Mouse (Mus musculus) gastrocnemius, postnatal 10 days (tissue): Measurements from ENCODE around the gene Atic. TPM values are rescaled to one million over a fixed set of nuclear protein-coding genes. Genes with fewer than 3 reads are reported as not detected.

Experiments used
- DNase-seq: peaks from one replicate; pipeline ENCODE4 v3.0.0; 2021; ENCODE audit warnings: mixed read lengths
- long read RNA-seq, 2 experiments: library from polyadenylated mRNA; stranded (forward); transcript quantifications; one replicate each; pipeline ENCODE4 v2.0.0; 2021
- total RNA-seq, 2 experiments: library from RNA; stranded (reverse); gene quantifications; 2 replicates each; pipeline ENCODE4 v1.2.3; 2021

The Atic gene
- 10 to 100 TPM; 27.9 to 29.8 TPM for total RNA-seq
- long read RNA-seq, experiment 1, transcript Atic-201 (16 exons, 2,845 nt), result major isoform, 13 of 15 reads
- long read RNA-seq, experiment 1, partial matches to known transcripts, result 1 of 15 reads
- long read RNA-seq, experiment 1, other reads (novel, unspliced or antisense), result 1 of 15 reads
- long read RNA-seq, experiment 2, transcript Atic-201 (16 exons, 2,845 nt), result major isoform, 16 of 21 reads
- long read RNA-seq, experiment 2, partial matches to known transcripts, result 3 of 21 reads
- long read RNA-seq, experiment 2, other reads (novel, unspliced or antisense), result 2 of 21 reads

DNA sequence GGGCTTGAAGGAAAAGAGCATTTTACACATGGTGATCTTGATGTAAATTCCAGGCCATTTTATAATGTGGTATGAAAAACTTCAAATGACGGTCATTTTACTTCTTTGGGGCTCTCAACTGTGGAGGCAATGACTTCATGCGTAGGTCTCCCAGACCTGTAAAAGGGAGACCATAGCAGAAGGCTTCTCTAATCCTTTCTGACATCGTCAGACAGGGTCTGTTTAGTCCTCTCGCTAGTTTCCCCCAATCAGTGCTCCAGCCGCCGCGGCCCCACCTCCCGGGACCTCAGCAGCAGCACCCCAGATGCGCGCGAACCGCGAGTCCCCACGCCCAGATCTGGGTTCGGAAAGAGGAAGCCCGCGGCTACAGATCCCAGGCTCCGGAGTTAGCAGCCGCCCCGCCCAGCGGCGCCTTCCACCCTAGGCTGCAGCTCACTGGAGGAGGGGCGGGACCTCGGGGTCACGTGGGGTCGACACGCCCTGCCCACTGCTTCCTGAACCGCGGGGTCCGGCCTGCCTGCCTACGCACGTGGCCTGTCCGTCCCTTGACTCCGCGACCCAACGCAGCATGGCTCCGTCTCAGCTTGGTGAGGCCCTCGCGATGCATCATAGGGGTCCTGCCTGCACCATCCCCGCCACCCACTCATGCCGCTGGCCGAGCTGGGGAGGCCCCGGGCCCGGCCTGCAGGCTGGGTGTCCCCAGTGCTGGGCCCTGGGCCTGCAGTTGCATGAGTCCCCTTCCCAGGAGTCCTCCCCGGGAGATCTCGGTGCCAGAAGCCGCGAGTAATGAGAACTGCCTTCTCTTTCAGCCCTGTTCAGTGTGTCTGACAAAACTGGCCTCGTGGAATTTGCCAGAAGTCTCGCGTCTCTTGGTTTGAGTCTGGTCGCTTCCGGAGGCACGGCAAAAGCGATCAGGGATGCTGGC lies at the start of gene Atic:
Gene Atic (plus strand): TSS at position 463 of the 925 bp plus-strand sequence.
- DNase-seq, result peak; percentile 89

DNA sequence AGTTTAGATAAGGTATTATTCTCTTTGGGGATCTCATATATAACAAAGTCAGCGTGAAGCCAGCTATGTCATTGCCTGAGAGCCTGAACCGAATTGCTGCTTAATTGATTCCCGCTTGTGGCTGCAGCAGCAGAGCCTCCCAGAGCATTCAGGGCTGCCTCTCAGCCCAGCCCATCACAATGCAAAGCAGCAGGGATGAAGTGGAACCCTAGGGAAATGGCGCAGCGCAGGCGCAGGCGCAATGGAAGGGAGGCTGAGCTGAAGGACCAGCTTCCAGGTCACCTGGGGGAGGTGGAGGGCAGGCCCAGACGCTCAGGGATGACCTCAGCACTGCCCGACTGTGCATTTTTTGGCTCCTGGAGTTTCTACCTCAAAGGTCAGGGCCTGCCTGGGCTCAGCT lies 49.7 kb upstream of the Atic start:
- DNase-seq, result no peak

DNA sequence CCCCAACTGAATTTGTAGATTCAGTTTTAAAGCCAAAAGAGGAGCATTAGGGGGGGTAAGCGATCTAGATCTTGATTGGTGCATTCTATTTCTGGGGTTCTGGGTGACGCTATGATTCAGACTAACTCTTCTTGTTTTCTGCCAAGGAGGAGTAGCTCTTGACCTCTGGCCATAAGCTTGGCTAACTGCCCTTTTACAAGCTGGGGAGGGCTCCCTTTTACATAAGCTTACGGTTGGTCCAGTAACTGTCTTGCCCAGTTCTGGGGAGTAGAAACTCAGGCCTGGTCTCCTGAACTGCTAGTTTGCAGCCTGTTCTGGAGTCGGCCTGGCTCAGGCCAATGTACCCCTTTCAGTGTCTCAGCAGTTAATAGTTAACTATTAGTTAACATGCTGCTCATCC lies 41.9 kb upstream of the Atic start:
- DNase-seq, result no peak

DNA sequence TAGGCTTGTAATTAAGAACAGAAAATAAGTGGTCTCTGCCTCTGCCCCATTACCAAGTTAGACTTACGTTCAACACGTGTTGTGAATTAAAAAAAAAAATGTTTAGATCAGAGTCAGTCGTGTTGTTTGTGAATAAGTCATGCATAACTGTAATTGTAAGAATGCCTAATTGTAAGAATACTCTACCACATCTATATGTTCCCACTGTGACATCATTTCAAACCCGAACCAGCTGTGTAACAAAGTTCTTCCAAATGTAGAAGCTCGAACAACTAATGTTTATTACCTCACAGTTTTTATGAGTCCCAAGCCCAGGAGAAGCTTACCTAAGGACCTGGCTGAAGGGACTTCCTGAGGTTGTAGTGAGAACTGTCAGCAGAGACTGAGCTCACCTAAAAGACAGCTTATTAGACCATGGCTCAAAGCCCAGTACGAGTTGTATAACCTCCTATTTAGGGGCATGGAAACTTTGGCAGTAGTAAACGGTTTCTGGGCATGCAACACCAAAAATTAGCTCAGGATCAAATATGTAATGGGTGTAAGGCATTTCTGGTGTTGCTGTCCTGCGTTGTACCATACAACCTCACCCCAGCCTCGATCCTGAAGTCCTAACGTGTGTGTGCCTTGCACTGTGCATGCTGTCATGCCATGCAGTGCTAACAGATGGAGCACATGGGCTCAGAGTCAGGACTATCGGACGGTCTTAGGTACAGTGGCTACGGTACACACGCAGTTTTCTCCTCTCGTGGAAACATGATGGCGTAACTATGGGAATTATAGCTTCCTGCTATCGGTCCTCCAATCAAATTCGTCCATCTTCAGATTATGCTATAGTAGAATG lies 27.9 kb upstream of the Atic start:
- no peak for DNase-seq

DNA sequence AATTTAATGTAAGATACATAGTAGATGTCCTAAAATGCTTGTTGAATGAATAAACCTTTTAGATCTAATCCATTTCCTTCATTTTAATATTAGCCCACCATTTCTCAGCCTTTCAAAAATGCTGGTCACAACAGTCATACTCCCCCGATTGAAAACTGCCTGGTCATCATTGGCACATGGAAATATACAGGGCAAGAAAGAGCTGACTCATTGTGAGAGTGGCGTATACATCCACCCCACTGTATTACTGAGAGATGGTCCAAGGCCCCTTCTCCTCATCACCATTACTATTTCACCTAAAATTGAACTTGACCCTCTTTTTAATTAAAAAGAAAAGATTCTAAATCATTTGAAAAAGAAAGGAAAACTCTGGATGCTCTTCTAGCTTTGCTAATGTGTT lies 26.2 kb upstream of the Atic start:
- no peak for DNase-seq

DNA sequence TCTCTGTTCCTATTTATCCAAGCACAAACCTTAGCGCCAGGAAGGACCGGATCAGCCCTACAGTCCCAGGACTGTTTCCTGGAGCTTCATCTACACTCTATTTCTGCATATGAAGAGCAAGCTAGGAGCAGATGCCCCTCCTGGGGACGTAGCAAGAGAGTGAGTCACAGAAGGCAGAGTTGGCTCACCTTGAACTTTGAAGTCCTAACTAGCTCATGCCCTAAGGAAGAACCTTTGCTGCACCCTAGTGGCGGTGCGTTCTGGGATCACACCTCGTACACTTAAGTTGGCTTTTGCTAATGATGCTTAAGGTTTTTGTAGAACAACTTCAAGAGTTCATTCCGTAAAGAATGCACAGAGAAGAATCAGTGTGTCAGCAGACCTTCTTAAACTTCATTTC lies 25.3 kb upstream of the Atic start:
- peak; percentile 21 for DNase-seq

DNA sequence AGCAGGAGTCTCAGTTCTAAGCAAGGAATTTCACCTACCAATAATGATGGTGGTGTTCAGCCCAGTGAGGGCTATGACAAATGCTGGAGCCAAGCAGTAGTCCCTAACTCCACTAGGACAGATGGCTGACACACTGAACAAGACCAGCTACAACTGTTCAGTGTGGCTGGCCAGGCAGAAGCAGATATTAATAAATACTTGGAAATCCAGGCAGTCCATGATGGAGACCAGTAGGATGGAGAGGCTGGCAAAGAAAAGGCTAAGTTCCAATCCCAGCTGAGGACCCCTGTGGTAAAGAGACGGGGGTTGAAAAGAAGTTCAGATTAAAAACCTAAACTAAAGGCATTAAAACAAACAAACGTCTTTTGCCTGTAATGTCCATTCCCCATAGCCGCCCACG lies 17.3 kb upstream of the Atic start:
- DNase-seq, result no peak

DNA sequence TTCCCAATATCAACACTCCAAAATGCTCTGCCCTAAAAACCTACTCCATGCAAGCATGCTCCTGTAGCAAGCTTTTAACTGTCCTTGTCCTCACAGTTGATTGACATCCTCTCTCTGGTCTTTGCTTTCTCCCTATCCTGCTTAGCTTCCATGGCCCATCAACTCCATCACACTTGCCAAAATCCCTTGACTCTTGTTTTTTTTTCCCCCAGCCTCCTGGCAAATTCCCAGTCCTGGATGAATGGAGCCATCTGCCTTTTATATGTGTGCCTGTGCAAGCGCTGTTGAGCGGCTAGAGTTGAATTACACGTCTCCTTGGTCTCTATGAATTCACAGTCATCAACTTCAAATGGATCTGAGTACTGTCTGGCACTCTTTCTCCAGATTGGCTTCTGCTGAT lies 16.5 kb upstream of the Atic start:
- DNase-seq, result peak; percentile 13

DNA sequence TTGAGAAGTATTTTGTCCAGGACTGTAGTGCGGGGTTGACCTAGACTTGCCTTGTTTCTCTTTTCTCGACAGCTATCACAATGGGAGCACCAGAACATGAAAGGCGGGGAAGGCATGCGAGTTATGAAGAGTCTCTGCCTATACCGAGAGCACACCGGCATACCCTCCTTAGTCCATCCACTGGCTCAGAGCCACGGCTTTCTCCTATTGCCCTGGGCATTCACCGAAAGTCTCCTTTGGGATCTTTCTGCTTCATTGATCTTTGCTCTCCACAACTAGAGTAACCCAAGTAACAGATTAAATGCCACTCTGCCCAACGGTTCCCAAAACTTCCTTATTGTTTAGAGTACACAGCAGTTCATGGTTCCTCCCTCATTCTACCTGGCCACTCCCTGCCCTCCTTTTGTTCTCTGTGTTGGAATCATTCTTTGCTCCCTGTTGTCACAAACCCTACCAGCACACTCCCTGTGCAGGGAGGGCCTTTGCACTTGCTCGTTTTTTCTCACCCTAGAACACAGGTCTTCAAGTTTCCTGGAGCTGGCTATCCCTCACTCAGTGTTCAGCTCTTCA lies 6.2 kb upstream of the Atic start:
- no peak for DNase-seq

DNA sequence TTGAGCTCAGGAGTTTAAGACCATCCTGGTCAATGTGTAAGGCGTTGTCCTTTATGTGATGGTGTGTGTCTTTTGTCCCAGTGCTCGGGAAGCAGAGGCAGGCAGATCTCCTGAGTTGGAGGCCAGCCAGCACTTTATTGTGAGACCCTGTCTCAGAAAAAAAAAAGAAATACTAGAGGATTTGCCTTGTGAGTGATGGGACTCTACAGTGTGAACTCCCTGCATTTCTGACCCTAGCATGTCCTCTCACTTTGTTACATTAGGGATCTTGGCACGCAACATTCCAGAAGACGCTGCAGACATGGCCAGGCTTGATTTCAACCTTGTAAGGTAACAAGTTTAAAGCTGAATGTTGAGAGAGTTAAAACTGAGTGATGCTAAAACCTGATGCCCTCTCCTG lies 3.7 kb downstream of the Atic start:
- DNase-seq, result no peak

DNA sequence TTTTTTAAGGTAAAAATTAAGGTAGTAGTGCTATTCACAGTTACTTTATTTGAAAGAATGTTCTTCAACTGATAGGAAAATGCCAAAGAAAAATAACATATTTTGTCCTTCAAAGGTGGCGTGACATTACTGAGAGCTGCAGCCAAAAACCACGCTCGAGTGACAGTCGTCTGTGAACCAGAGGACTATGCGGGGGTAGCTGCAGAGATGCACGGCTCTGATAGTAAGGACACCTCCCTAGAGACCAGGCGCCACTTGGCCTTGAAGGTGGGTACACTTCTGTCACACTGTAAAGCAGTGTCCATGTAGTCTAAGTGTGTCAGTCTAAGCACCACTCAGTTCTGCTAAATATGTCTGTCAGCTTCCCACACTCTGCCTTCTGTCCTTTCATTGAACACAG lies 7.3 kb downstream of the Atic start:
- no peak for DNase-seq

DNA sequence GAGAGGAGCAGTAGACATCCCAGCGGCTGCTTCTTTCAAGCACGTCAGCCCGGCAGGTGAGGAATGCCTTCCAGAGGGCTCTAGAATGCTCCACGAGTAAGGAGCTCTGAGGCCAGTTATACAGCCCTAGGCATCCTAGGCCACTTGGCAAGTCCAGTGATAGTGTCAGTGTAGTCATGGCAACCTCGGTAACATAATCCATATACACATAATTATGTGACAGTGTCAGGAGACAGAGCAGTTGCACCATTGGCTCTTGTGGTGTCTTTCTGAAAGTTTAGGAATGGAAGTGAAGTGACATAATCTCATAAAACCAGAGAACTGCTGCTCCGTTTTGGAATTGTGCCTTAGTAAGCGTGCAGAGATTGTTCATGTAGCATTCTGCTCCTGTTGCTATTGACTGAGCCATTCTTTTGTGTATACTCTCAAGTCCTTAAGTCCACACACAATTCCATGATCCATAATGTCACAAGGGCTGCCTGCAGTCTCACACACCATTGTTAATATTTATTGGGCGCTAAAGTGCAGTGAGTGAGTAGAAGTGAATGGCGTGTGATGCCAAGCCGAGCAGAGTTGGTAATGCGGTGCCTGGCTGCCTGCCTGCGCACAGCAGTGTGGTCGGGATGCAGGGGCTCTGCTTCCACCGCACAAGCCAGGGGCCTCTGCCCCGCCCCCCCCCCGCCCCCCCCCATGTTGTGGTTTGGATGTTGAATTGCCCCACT lies 11.1 kb downstream of the Atic start:
- DNase-seq, result no peak

DNA sequence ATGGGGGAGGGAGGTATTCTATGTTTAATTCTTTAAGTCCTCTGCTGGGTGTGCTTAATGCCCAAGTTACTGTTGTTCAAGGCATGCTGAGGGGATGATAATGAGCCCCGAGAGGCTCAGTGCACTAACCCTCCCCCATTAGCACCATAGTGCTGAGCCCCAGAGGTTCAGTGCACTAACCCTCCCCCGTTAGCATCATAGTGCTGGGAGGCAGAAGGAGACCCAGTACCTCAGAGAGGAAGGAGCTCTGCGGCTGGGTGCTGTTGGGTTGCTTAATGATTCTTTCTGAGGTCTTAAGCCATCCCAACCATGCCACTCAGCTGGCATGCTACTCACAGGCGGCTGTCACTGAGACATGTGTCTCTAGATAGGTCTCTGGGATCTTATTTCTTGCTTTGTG lies 13.2 kb downstream of the Atic start:
- DNase-seq, result no peak

DNA sequence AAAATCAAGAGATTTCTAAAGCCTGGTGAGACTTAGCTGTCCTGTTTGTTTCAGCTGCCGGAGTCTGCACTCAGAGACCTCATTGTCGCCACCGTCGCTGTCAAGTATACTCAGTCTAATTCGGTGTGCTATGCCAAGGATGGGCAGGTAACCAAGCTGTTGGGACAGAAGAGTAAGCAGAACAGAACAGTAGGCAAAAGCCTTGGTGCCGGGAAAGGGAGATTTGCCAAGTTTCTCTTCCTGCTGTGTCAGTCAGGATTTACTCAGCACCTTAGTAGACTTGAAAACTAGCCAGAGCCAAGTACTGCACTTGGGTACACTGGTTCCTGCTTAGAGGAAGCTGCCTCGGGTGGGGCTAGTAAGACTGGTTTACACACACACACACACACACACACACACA lies 19.0 kb downstream of the Atic start:
- DNase-seq, result no peak

DNA sequence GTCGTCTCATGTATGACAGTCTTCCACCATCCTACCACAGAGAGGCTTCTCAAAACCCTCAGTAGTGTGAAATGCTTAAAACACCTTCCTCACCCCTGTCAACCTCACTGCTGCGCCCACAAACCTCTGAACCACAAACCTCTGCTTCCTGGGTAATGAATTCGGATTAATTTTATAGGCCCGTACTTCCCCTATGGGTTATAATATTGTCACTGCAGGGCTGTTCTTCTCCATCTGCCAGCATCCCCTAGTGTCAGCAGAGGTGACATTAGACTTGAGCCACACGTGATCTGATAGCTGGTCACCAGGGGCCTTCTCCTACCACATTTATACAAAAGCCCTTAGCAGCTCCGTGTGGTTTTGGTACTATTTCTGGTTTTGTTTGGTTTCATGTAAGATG lies 19.9 kb downstream of the Atic start:
- DNase-seq, result no peak

DNA sequence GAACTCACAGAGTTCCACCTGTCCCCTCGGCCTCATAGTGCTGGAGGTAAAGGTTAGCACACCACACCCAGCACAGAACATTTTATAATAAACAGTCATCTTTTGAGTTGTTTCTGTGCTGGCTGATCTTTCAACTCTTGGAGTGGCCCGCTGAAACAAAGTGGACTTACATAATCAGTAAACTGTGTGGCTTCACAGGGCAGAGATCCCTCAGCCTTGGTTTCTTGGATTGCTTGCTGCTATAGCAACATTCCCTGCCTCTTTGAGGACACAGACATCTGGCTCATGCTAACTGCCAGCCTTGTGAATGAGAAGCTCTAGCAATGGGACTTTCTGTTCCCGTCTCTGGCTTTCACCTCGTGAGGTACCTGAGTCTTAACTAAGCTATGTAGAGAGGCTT lies 22.6 kb downstream of the Atic start:
- no peak for DNase-seq

DNA sequence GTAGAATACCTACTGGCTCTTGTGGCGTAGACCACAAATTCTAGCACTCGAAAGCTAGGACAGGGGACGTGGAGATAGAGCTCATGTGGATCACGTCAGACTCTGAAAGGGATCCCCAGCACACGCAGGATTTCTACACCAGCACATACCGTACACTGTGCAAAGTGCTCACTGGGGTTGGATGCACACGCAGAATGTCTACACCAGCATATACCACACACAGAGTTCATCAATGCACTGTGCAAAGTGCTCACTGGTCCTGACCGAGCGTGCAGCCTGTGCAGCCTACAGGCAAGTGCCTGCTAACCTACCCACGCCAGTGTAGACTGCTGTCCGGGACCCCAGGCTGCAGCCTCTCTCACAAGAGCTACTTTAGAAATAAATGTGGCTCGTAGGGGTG lies 23.5 kb downstream of the Atic start:
- no peak for DNase-seq

DNA sequence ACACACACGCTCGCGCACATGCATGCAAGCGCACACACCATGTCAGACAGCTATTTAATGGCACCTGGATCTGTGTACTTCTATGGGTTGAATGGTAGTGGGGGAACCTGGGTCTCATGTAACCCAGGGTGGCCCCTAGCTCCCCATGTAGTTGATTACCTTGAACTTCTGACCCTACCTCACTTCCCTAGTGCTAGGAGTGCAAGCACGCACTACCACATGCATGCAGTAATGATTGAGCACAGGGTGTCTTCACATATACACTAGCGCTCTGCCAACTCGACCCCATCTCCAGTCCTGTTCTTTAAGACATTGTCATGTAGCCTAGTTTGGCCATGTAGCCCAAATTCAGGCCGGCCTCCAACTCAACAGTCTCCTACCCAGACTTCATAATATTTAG lies 26.4 kb downstream of the Atic start:
- DNase-seq, result no peak

DNA sequence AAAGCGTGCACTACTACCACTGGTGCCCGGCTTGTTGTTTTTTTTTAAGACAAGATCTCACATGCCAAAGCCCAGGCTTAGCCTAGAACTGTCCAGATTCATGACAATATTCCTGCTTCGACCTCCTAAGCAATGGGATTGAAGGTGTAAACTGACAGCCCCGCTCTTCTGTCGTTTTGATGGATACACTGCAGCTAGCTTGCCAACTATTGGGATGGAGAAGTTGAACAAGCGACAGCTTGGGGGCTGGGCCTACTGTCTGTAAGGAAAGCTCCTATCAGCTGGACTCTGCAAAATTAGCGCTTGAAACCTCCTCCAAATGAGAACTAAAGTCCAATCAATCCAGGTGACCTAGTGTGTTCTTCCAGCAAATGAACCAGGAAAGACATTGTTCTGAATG lies 26.9 kb downstream of the Atic start:
- DNase-seq, result no peak

DNA sequence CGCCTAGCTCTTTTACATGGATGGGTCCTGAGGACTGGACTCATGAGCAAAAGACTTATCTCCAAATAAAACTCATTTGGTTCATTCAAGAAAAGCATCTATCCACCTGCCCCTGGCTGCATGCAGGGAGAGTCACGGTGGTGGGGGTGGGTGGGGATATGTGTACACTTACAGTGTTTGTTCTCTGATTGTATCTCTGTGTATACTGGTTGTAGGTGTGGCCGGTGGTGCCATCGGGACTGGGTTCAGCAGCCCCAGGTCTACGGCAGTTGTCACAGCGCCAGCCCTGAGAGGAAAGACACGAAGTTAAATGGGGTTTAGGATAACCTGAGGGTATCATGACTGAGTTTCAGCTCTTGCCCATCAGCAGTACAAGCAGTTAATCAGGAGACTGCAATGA lies 29.7 kb downstream of the Atic start:
- no peak for DNase-seq

DNA sequence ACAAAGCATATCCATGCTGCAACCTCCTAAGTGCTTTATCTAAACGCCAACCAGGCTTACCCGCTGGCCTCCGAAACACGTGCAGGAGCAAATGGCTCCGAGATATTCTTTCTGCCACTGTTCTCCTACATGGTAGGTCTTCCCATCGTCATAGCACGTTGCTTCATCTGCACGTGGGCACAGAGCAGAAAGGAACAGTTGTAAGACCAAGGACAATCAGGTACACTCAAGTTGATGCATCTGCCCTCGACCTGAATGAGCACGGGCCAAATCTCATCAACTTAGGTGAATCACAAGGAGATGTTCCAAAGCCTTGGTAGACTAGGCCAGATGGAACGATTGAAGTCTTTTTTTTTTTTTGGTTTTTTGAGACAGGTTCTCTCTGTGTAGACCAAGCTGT lies 33.1 kb downstream of the Atic start:
- DNase-seq, result no peak

DNA sequence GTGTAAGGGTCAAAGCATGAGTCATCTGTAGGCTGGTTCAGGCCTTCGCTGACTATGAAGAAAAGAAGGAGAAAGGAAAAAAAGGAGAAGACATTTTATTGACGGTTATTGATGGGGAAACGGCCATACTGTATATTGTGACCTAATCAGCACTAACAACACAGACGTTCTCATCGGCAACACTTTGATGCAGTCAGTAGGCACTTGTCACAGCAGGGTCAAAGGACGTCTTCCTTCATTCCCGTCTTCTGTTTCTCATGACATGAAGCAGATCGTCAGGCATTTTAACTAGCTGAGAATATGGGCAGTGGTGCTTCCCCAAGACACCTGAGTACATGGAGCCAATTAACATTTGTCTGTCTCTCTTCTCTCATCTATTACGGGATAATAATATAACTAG lies 36.2 kb downstream of the Atic start:
- DNase-seq, result no peak
